Mouse (Mus musculus): ENCODE data around the gene Poc1b. TPM values are rescaled to one million over a fixed set of nuclear protein-coding genes. Genes with fewer than 3 reads are reported as not detected.

The Poc1b gene
- total RNA-seq, 1 experiment, result 3.6 TPM

DNA sequence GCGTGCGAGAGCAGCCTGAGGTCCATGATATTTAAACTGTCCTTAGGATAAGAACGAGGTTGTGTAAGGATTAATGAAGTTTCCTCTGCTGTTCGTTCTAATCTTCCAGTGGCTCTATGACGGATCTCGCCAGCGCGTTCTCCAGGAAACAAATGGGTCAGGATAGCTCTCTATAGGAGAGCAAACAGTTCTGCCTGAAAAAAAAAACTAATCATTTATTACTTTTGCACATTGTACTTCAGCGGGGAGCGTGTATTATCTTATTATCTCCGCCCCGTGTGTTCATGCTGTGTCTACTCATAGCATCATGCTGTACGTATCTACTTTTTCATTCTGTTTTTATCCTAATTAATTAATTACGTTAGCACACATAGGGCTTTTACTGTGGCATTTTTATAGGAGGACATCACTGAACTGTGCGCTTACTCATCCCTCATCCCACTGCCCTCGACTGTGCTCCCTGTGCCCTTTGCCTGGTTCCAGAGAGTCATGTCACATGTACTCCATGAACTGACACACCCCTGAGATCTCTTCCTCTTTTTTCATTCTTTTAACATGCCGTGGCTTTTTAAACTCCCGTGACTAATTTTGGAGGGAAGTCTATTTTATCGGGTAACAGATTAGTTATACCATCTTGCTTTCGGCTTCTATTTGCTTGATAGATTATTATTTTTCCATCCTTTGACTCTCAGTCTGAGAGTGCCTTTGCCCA is 140.1 kb downstream of the Poc1b start:
- DNase-seq (ENCODE audit: low read depth, low spot score), result no peak
- Histone ChIP-seq H3K4me1 (ENCODE audit: control insufficient read depth in 2 of 2, insufficient read depth in 2 of 2, low read length in 2 of 2, poor library complexity in 1 of 2) (no peaks in the 10 kb centered on the region), H3K27ac (ENCODE audit: insufficient read depth, low read depth, low read length, poor library complexity, severe bottlenecking) (no peak overlapping the region), H3K9ac (ENCODE audit: insufficient read depth, low read depth, low read length, poor library complexity, severe bottlenecking) (no peak overlapping the region), H3K36me3 (ENCODE audit: control insufficient read depth, insufficient read depth, low read length, poor library complexity, severe bottlenecking) (no peaks in the 10 kb centered on the region), H3K4me3 (ENCODE audit: insufficient read depth in 1 of 2, low read depth in 1 of 2, low read length in 2 of 2, poor library complexity in 1 of 2, severe bottlenecking in 1 of 2) (no peak overlapping the region), H3K9me3 (ENCODE audit: control insufficient read depth, insufficient read depth, low read depth, low read length) (no peaks in the 10 kb centered on the region)
- TF ChIP-seq ZC3H11A (IDR thresholded peaks at IDR 0.05; ENCODE audit: borderline replicate concordance, low read depth, low read length) (no peak), HCFC1 (IDR thresholded peaks at IDR 0.05; ENCODE audit: borderline replicate concordance, insufficient read depth, low read length) (no peak), MAFK (IDR thresholded peaks at IDR 0.05; ENCODE audit: insufficient read depth, low read depth, low read length) (no peak), ZNF384 (IDR thresholded peaks at IDR 0.05; ENCODE audit: low read depth, low read length) (no peak)
- in situ Hi-C loops (cut with MboI; ENCODE audit: low sequenced_read_pairs in 2 of 2, unreplicated experiment in 2 of 2), result no loop called here

Other genes starting within 250 kb of the Poc1b start
- 66.8 and 85.7 TPM in 2 replicates for gene Atp2b1, start 192.6 kb upstream of the Poc1b start, total RNA-seq (2012; rRNA removed)
- 3.5 and 3.7 TPM in 2 replicates for gene Galnt4, start 1.1 kb downstream of the Poc1b start, total RNA-seq (2012; rRNA removed)
- not detected in 2 replicates for gene Phxr2, start 19.3 kb downstream of the Poc1b start, total RNA-seq (2012; rRNA removed)
- 44.7 and 83.0 TPM in 2 replicates for gene Dusp6, start 156.2 kb downstream of the Poc1b start, total RNA-seq (2012; rRNA removed)